Mouse (Mus musculus) CH12.LX (cell line): ENCODE results near the gene Slc25a21. TPM values are rescaled to one million over a fixed set of nuclear protein-coding genes. Genes with fewer than 3 reads are reported as not detected.

ENCODE experiments used
- DNase-seq: peaks from one replicate; pipeline ENCODE4 v3.0.0-alpha.2; 2013; ENCODE audit errors: extremely low read depth
- H3K27ac ChIP-seq: 2 replicates; pipeline ENCODE4 v1.5.1; 2012; ENCODE audit warnings: low read depth, mild to moderate bottlenecking, control low read depth, moderate library complexity; ENCODE audit not compliant: insufficient read depth
- H3K27me3 ChIP-seq: replicated peaks from 2 replicates; pipeline ENCODE3; 2012; ENCODE audit warnings: inconsistent platforms
- H3K36me3 ChIP-seq, 2 experiments: replicated peaks in 1 of 2; 2 replicates each; pipeline versions ENCODE3 to v1.6.1; 2012; ENCODE audit warnings: inconsistent platforms in 1 of 2, low read length in 1 of 2, mild to moderate bottlenecking in 1 of 2, mixed read lengths in 1 of 2, moderate library complexity in 1 of 2; ENCODE audit not compliant: control insufficient read depth in 1 of 2, insufficient read depth in 1 of 2
- H3K4me1 ChIP-seq, 2 experiments: 2 replicates each; pipeline ENCODE4 v1.6.1; 2012; ENCODE audit warnings: inconsistent platforms in 1 of 2, moderate library complexity in 1 of 2; ENCODE audit not compliant: insufficient read depth in 2 of 2, control insufficient read depth in 1 of 2
- H3K4me2 ChIP-seq: 2 replicates; pipeline ENCODE4 v1.6.1; 2012; ENCODE audit warnings: low read depth, mild to moderate bottlenecking, control low read depth; ENCODE audit not compliant: poor library complexity, insufficient read depth, severe bottlenecking
- H3K4me3 ChIP-seq, 3 experiments: fragments of 150-350 bp in 1 of 3; sonication (generic) in 1 of 3; replicated peaks in 1 of 3; 2 replicates each; pipeline versions ENCODE3 to v1.5.1; 2011 to 2012; ENCODE audit warnings: low read depth in 2 of 3, low read length in 2 of 3, mild to moderate bottlenecking in 2 of 3, moderate library complexity in 2 of 3, control low read depth in 1 of 3, improper control_type of control experiment in 1 of 3, inconsistent platforms in 1 of 3, mixed read lengths in 1 of 3; ENCODE audit not compliant: poor library complexity in 1 of 3
- H3K79me2 ChIP-seq: replicated peaks from 2 replicates; pipeline ENCODE4 v1.6.1; 2012; ENCODE audit warnings: mild to moderate bottlenecking, moderate library complexity; ENCODE audit not compliant: control insufficient read depth, poor library complexity, insufficient read depth, severe bottlenecking; ENCODE audit errors: extremely low read depth
- H3K9ac ChIP-seq: 2 replicates; pipeline ENCODE4 v1.6.1; 2012; ENCODE audit warnings: low read depth, mild to moderate bottlenecking, control low read depth, moderate library complexity; ENCODE audit not compliant: insufficient read depth
- H3K9me3 ChIP-seq: replicated peaks from 2 replicates; pipeline ENCODE3; 2012; ENCODE audit warnings: low read length, inconsistent platforms, mixed read lengths
- ELF1 ChIP-seq: IDR thresholded peaks from 2 replicates; pipeline ENCODE4 v1.6.1; 2014; ENCODE audit warnings: low read depth, mild to moderate bottlenecking, inconsistent platforms, low read length, improper control_type of control experiment
- EP300 ChIP-seq: IDR thresholded peaks from 2 replicates; pipeline ENCODE4 v1.6.1; 2011; ENCODE audit warnings: low read length, improper control_type of control experiment
- ETS1 ChIP-seq: conservative IDR thresholded peaks from 2 replicates; pipeline ENCODE4 v1.6.1; 2012; ENCODE audit warnings: low read depth, mild to moderate bottlenecking, inconsistent platforms, low read length, improper control_type of control experiment, moderate library complexity
- HCFC1 ChIP-seq: IDR thresholded peaks from 2 replicates; pipeline ENCODE4 v1.6.1; 2012; ENCODE audit warnings: low read depth, mild to moderate bottlenecking, inconsistent platforms, low read length, improper control_type of control experiment
- IRF4 ChIP-seq: IDR thresholded peaks from 2 replicates; pipeline ENCODE4 v1.6.1; 2014; ENCODE audit warnings: low read depth, mild to moderate bottlenecking, inconsistent platforms, low read length, improper control_type of control experiment
- JUN ChIP-seq: IDR thresholded peaks from 2 replicates; pipeline ENCODE4 v1.6.1; 2011; ENCODE audit warnings: low read depth, mild to moderate bottlenecking, low read length, improper control_type of control experiment, moderate library complexity; ENCODE audit not compliant: insufficient read depth
- JUND ChIP-seq: conservative IDR thresholded peaks from 2 replicates; pipeline ENCODE4 v1.6.1; 2011; ENCODE audit warnings: low read depth, low read length, improper control_type of control experiment
- MAFK ChIP-seq: IDR thresholded peaks from 2 replicates; pipeline ENCODE4 v1.6.1; 2011; ENCODE audit warnings: low read length, improper control_type of control experiment; ENCODE audit not compliant: insufficient replicate concordance
- MAX ChIP-seq: IDR thresholded peaks from 2 replicates; pipeline ENCODE4 v1.6.1; 2011; ENCODE audit warnings: low read length, improper control_type of control experiment
- MAZ ChIP-seq: IDR thresholded peaks from 2 replicates; pipeline ENCODE4 v1.6.1; 2012; ENCODE audit warnings: low read depth, mild to moderate bottlenecking, inconsistent platforms, low read length, improper control_type of control experiment, moderate library complexity
- MXI1 ChIP-seq: IDR thresholded peaks from 2 replicates; pipeline ENCODE4 v1.6.1; 2011; ENCODE audit warnings: mild to moderate bottlenecking, low read depth, low read length, improper control_type of control experiment
- NELFE ChIP-seq: IDR thresholded peaks from 2 replicates; pipeline ENCODE4 v1.6.1; 2011; ENCODE audit warnings: low read depth, low read length, improper control_type of control experiment
- NRF1 ChIP-seq: IDR thresholded peaks from 2 replicates; pipeline ENCODE4 v1.6.1; 2014; ENCODE audit warnings: low read depth, mild to moderate bottlenecking, inconsistent platforms, low read length, improper control_type of control experiment, moderate library complexity
- POLR2AphosphoS2 ChIP-seq: IDR thresholded peaks from 2 replicates; pipeline ENCODE4 v1.6.1; 2011; ENCODE audit warnings: low read depth, low read length, improper control_type of control experiment
- RCOR1 ChIP-seq: conservative IDR thresholded peaks from 2 replicates; pipeline ENCODE4 v1.6.1; 2012; ENCODE audit warnings: low read depth, mild to moderate bottlenecking, inconsistent platforms, low read length, improper control_type of control experiment
- SIN3A ChIP-seq: IDR thresholded peaks from 2 replicates; pipeline ENCODE4 v1.6.1; 2012; ENCODE audit warnings: low read length, improper control_type of control experiment, inconsistent platforms
- TBP ChIP-seq: conservative IDR thresholded peaks from 2 replicates; pipeline ENCODE4 v1.6.1; 2011; ENCODE audit warnings: low read depth, low read length, improper control_type of control experiment
- UBTF ChIP-seq: IDR thresholded peaks from 2 replicates; pipeline ENCODE4 v1.6.1; 2012; ENCODE audit warnings: low read depth, mild to moderate bottlenecking, inconsistent platforms, low read length, improper control_type of control experiment, moderate library complexity
- USF1 ChIP-seq: IDR thresholded peaks from 2 replicates; pipeline ENCODE4 v1.6.1; 2014; ENCODE audit warnings: low read depth, mild to moderate bottlenecking, inconsistent platforms, low read length, improper control_type of control experiment
- ZC3H11A ChIP-seq: IDR thresholded peaks from 2 replicates; pipeline ENCODE4 v1.6.1; 2012; ENCODE audit warnings: low read depth, mild to moderate bottlenecking, inconsistent platforms, low read length, improper control_type of control experiment
- ZKSCAN1 ChIP-seq: IDR thresholded peaks from 2 replicates; pipeline ENCODE4 v1.6.1; 2012; ENCODE audit warnings: low read depth, inconsistent platforms, low read length, improper control_type of control experiment, borderline replicate concordance
- ZMIZ1 ChIP-seq: IDR thresholded peaks from 2 replicates; pipeline ENCODE4 v1.6.1; 2012; ENCODE audit warnings: low read depth, mild to moderate bottlenecking, inconsistent platforms, low read length, improper control_type of control experiment
- dilution Hi-C: fragments of 300-500 bp; cut with MboI; formaldehyde crosslinking; loops from 2 replicates; pipeline ENCODE4 v1.14.3; 2020; ENCODE audit warnings: low sequenced_read_pairs; ENCODE audit not compliant: extremely low pct_unique_long_range_greater_than_20kb, extremely low pct_ligation_motif_present
- in situ Hi-C: fragments of 300-500 bp; cut with MboI; formaldehyde crosslinking; loops from 3 replicates; pipeline ENCODE4 v1.14.3; 2019; ENCODE audit warnings: low sequenced_read_pairs, low pct_ligation_motif_present, low pct_unique_long_range_greater_than_20kb, mixed read lengths
- polyA plus RNA-seq: library from polyadenylated mRNA; unstranded; fragments of >175 nt; gene quantifications from 2 replicates; pipeline ENCODE4 v1.2.1, GENCODE M21; 2012; ENCODE audit warnings: low read depth; ENCODE audit not compliant: insufficient read length
- total RNA-seq, 2 experiments: library from RNA; depleted of rRNA; stranded (reverse); fragments of 300-350 nt in 1 of 2; fragments of >200 nt in 1 of 2; gene quantifications; 2 replicates each; pipeline ENCODE4 v1.2.3; 2012 to 2014

The Slc25a21 gene
- total and polyA plus RNA-seq, 3 experiments: not detected

- no peaks in the 10 kb centered on the region for H3K79me2 ChIP-seq
- H3K4me1 ChIP-seq: no peaks in the 10 kb centered on the region
- H3K4me3 ChIP-seq: no peak overlapping the region
- no peak overlapping the region for H3K9ac ChIP-seq
- H3K9me3 ChIP-seq: peaks cover 8% of the 10 kb centered on the region
- H3K4me2 ChIP-seq: no peak overlapping the region
- no peaks in the 10 kb centered on the region for H3K27me3 ChIP-seq
- H3K36me3 ChIP-seq: no peaks in the 10 kb centered on the region
- no peak overlapping the region for H3K27ac ChIP-seq
- in situ Hi-C loops: loop anchor here (25.0 kb wide), 1 partner anchor 488 kb away; the partner anchor contains the start of gene Slc25a21
- dilution Hi-C loops: no loop called here
- DNase-seq: no peak
- TF ChIP-seq MAFK (no peak), UBTF (no peak), MAZ (no peak), ETS1 (no peak), NELFE (no peak), RCOR1 (no peak), HCFC1 (no peak), ZC3H11A (no peak)
- TF ChIP-seq, all 38 proteins: peak for 0
Observed at GRCm38 (mm10) chr12:56699351-56699750, 497.9 kb downstream of the Slc25a21 start.

DNA sequence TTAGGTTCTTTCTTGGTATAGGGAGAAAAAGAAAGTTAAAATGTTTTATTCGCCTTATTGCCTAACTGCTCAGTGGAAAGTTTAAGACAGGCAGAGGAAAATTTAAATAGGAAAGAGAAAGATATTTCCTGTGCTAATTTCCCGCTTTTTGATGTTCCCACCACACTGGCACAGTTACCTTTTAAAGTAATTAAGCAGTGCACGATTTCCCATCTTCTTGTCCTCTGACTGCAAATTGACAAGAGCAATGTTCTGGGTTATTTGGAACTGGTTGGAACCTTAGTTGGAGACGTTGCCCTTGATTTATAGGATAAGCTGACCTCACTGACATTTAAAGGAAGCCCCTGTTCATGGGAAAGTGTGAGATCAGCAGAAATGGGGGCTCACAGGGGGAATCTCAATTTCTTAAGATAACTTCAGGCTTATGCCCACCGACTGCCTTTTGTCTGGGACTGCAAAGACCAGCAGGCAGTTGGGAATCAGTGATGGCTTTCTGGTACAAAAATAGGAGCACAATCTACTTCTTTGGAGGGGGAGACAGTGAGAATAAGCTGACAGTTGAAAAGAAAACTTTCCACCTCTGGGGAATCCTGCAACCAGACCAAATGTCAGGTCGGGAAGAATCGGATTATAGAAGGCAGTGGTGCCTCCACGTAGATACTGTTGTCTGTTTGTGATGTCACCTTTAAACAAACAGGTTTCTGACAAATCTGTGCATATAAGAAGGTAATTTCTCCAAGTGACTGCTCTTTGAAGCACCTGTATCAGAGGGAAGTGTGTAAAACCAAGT, 498.9 kb downstream of the Slc25a21 start:
- H3K27me3 ChIP-seq: no peaks in the 10 kb centered on the region
- no peaks in the 10 kb centered on the region for H3K36me3 ChIP-seq
- no peak overlapping the region for H3K9ac ChIP-seq
- no peak overlapping the region for H3K27ac ChIP-seq
- H3K4me1 ChIP-seq: no peaks in the 10 kb centered on the region
- peaks cover 8% of the 10 kb centered on the region for H3K9me3 ChIP-seq
- H3K4me2 ChIP-seq: no peak overlapping the region
- dilution Hi-C loops: no loop called here
- in situ Hi-C loops: loop anchor here (25.0 kb wide), 1 partner anchor 489 kb away; the partner anchor contains the start of gene Slc25a21
- no peaks in the 10 kb centered on the region for H3K79me2 ChIP-seq
- TF ChIP-seq MAX: no peak
- TF ChIP-seq EP300: no peak
- no peak for TF ChIP-seq ETS1
- no peak for TF ChIP-seq USF1
- no peak for TF ChIP-seq TBP
- TF ChIP-seq ZMIZ1: no peak
- no peak for TF ChIP-seq IRF4
- TF ChIP-seq JUND: no peak
- no peak for TF ChIP-seq MAZ
- no peak for TF ChIP-seq ZC3H11A
- no peak for TF ChIP-seq ZKSCAN1
- no peak for TF ChIP-seq NELFE
- TF ChIP-seq HCFC1: no peak
- TF ChIP-seq JUN: no peak
- TF ChIP-seq NRF1: no peak
- no peak for TF ChIP-seq MXI1
- TF ChIP-seq POLR2AphosphoS2: no peak
- no peak for TF ChIP-seq ELF1
- no peak for TF ChIP-seq SIN3A
- no peak overlapping the region for H3K4me3 ChIP-seq
- DNase-seq: no peak
